Mouse (Mus musculus) right cerebral cortex, adult 2 months (tissue): ENCODE measurements around the gene Nav3.
A peak's percentile ranks its signal among the peaks of the same experiment; 100 is the strongest.
"Not testable (repeated sequence)": the region's sequence is repeated elsewhere in the genome, so short reads cannot be mapped to it uniquely, and the experiment has no call there.

ENCODE experiments used
- DNase-seq, 2 experiments: peaks; one replicate each; pipeline ENCODE4 v3.0.0; 2021 to 2022; ENCODE audit warnings: low spot score in 2 of 2

Nav3 gene

DNA sequence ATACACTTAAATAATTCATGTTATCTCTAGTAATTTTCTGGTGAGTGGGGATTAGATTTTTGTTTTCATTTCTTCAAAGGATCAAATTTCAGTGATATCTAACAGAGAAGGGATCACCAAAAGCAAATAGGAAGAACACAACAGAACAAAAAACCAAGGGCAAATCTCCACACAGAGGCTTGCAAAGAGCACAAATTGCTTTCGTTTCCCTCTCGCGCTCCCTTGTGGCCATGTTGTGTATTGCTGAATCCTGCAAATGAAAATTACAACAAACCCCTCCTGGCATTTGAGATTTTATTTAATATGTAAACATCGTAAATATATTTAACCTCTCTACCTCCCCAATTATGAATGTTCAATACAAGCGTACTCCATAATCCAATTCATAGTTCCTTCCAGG lies 370.8 kb downstream of the Nav3 start:
- DNase-seq, result peak; percentile 72 to 74

DNA sequence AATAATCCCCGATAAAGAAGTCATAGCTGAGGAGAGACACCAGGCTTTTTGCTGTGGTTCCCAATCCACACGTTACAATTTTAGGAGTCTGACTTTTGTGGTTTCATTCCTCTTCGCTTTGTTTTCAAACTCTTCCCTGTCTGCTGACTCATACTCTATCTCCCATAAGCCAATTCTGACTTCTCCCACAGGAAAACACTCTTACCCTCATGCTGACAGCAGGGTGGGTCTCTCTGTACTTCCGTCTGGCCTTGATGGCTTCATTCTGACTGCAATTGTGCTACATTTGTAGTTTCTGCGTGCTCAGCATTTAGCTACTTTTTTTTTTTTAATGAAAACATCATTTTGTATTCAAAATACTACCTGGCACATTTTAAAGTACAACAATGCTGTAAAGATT lies 379.4 kb downstream of the Nav3 start:
- DNase-seq, result no peak

DNA sequence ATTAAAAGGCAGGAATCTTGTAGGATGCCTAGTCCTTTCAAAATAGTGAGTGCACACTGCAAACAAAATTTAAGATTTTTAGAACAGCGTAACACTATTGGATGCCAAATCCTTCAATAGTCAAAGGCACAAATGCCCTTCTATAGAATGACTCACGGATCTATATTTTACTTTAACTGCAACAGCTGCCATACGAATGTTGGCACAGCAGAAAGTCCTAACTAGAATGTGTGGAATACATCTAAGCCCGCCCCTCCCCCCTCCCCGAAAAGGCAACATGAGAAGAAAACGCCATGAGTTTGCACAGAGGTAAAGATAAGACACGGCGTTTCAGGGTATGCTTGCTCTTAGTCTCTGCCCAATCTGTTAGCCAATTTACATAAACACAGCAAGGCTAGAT lies 383.6 kb downstream of the Nav3 start:
- no peak for DNase-seq

DNA sequence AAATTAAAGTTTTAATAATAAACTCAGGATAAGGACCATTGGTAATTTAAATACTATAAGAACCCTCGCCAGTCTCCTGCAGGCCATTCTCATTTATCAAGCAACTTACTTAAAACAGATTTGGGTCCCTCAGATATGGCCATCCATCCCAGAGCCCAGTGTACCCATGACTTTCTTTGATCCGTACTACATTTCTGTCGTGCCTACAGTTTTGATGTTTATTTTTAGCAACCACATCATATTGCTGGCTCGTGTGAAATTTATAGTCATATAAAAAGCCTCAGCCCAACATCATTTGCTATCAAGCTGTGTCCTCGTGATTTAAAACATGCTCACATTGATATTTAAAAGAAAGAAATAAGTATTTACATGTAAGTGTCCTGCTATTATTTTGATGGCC lies 394.8 kb downstream of the Nav3 start:
- no peak for DNase-seq

DNA sequence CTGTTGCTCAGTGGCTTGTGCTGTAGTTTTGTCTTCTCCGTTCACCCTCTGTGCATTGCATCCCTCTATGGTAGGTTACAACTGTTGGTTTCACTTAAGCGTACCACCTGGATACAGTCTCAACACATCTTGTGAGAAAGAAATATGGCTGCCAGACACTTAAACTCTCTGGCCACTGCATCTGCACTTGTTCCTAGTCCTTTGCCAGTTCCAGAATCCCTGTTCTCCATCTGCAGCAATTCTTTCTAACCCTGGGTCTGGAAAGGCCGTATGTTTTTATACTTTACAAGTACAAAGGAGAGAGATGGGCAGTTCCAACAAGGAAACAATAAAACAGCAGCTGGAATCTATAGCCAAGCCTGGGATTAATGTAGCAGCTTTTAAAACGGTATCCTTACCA lies 418.5 kb downstream of the Nav3 start:
- DNase-seq, result no peak

DNA sequence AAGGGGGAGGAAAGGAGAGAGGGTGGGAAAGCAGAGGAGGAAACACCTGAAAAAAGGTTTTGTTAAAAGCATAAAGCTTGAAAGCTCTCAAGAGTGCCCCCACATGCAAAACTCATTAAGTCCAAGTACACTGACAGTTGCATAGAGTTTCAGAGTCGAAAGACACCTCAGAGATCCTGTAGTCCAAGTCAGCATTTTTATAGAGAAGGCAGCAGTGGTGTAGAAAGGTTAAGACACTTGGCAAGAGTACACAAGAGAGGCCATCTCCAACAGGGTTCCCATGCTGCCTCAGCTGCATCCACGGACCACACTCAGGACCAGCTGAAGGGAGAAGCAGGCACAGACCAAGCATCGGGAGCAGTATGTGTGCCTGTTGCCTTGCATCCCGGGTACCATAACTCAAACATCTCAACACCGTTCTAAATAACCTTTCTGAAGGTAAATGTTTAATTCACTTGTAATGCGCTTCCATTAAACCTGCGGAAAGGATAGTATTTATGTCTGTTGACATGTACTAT lies 421.4 kb downstream of the Nav3 start:
- DNase-seq, result no peak

DNA sequence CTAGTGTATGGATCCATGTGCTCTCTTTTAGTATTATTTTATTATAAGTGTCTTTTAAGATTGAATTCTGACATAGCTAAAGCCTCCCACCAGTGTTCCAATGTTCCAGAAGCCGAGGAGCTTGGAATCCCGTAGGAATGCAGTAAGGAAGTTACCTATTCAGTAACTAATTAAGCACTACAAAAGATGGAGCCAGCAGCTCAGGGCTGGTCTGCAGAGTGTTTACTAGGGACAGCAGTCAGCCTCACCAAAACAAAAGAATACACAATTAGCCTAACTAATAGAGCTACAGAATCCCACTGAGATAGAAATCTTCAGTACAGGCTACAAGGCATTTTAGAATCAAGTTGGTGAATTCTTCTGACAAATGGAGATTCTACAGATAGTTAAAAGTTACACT lies 431.1 kb downstream of the Nav3 start:
- not testable (repeated sequence) for DNase-seq

DNA sequence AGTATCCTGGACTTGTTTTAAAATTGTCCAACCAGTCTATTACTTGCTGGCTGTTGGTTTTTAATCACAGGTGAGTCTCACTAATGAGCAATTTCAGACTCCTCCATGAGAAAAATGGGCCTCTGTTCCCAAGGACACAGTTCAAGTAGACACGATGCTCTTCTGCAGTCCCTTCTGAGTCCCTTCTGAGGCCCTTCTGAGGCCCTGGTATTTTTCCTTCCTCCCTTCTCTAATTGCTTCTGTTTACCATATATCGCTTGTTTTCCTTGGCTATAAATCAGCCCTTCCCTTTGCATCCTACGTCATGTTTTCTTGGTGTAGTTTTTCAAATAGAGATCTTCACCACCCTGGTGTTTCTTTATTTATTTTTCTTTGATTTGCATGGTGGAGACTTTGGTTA lies 433.9 kb downstream of the Nav3 start:
- DNase-seq, result no peak

DNA sequence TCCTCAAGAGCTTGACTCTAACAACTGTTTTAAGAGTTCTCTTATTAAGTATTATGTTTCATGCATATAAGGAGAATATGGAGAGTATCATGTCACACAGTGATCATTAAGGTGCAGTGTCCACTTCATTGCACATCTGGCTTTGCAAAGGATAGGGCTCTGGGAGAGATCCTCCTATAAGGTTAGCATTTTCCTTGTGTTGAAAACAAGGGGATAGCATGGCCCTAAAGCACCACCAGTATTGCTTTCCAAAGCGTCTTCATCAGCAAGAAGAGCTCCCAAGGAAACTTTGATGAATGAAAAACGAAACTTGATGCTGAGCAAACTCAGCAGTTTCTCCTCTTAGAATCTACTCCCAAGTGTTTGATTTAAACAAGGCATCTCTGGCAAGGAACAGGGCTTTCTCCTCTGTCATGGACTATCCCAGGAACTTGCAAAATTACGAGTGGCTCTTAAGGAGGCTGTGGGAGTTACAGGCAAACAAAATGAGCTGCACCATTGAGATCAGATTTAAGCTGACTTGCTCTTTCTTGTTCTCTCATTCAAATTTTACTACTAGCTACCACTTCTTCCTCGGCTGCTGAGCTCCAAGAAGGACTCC lies 436.6 kb downstream of the Nav3 start:
- no peak for DNase-seq

DNA sequence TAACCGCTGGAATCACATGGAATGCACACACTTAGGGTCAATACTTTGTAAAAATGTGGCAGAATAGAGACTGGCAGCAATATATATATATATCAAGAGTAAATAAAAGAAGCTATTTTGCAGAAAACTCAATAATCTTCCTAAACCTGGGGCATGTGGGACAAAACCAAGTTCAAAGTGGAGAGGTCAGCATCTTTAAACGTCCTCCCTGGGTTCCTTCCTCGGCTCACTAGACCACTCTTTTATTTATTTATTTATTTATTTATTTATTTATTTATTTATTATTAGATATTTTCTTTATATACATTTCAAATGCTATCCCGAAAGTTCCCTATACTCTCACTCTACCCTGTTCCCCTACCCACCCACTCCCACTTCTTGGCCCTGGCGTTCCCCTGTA lies 454.7 kb downstream of the Nav3 start:
- DNase-seq, result not testable (repeated sequence)

DNA sequence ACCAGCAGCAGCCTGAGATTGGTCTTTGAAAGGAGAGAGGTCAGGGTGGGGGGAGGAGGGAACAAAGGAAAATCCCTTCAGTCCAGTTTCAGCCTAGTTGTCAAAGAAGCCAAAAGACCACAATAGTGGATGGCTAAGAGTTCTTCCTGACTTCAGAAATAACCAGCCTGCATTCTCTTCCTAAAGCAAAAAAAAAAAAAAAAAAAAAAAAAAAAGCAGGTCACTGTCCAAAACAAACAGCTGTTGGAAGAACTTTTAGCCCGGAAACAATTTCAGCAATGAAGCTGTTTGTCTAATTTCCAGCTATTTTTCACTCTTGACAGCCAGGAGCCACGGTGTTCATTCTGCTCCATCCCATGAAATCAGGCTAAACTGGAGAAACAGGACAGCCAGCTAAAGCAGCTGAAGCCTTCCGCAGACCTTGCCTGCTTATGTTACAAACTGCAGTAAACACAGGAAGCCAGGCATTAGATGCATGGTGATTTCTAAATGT lies 455.2 kb downstream of the Nav3 start:
- DNase-seq, result no peak

DNA sequence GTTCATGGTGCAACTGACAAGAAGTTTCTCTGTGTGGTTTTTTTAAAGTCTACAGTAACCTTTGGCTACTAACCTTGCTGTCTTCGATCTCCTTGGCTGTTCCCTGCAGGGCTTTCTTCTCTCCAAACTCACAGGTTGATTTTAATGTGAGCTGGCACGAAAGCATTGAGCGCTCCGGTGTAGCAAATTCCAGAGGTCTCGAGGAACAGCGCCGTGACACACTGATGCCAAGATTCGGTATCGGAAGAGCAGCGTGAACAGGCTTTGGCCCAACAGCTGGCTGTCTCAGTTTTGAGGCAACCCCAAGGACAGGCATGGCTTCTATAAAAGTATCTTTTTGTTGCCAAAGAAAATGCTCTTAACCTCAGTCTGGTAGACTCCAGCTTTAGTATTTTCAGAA lies 456.1 kb downstream of the Nav3 start:
- DNase-seq, result no peak

DNA sequence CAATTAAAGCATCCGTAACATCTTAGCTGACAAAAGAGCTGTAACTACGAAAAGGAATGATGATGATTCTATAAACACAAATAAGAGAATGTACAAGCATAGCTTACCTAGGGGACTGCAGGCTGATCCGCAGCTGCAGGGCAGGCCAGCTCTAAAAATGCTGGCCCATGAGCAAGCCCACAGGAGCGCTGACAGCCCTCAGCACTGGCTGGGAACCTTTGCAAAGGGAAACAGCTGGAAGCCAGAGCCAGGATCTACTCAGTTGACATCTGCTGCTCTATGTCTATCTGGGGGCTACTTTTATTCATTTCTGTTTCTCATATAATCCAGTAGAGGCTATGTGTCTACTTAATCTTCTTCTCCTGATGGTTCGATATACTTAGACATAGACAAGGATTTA lies 461.7 kb downstream of the Nav3 start:
- DNase-seq, result no peak

DNA sequence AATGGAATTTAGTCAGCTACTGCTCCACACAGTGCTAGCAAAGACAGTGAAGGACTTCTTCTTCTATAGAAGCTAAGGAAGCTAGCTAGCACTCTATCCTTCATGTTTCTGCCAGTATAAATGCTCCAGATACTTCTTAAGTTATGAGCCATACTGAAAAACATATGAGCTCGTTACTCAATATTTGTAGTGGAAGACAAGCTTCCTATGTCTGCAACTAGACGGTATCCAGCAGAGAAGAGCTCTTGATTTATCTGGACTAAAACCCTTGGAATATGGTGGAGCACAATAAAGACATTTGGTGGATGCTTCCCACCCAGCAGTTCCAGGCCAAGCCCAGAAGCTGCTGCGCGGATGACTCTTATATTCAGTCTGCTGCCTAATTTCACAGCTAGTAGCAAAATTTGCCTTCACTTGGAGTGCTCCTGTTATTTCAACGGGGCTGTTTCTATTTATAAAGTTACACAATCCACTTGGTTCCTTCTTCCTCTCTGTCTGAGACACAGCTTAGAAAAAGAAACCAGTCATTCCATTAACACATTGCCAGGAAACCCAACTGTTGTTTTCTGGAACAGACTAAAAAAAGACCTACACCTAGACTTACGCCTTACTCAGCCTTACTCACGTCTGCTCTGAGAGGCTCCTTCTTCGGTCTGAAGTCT lies 470.0 kb downstream of the Nav3 start:
- DNase-seq, result peak; percentile 39

DNA sequence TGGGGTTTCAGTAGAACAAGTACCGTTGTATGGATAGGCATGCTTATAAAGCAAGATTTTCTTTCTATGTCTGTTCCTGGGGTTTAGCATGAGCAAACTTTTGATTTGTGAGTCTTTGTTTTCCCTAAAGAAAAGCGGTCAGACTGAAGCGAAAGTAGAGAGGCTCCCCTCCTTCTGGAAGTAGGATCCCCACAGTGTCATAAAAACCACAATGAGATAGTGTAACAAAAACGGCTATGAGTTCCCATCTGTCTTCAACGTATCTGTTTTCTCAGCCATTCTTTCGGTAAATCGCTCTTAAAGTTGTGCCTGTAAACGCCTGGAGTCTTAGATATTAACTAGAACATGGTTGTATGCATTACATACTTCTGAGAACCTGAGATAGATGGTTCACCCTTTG lies 479.7 kb downstream of the Nav3 start:
- DNase-seq, result no peak

DNA sequence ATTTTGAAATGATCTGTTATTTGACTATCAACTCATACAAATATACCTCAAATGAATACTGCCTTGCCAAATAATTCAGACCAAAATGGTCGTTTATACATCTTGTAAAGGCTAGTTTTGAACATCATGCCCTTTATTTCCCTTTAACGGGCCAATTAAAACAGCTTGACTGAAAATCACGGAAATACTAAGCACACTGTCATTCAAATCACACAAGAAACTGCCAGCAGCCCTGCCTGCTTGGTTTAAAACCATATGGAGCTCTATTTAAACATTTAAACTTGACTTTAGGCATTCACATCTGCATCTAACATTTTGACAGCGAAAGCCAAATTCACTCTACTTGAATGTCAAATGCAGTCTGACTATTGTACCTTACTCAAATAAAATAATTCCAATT lies 481.8 kb downstream of the Nav3 start:
- no peak for DNase-seq

DNA sequence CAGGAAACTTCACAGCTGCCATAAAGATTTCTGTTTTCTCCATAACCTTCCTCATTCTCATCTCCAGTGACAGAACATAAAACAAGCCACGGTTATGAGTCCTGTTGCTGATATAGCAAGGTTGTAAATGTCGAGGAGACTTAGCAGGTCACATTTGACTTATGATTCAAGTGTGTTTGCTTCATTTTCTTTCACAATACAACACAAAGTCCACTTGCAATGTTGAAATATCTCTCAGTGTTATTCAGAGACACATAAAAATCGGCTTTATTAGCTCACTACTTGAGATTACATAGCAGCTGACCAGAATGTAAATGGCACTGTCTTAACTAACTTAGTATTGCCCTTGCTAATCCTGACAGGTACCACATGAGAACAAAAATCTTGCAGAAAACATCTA lies 482.5 kb downstream of the Nav3 start:
- no peak for DNase-seq

DNA sequence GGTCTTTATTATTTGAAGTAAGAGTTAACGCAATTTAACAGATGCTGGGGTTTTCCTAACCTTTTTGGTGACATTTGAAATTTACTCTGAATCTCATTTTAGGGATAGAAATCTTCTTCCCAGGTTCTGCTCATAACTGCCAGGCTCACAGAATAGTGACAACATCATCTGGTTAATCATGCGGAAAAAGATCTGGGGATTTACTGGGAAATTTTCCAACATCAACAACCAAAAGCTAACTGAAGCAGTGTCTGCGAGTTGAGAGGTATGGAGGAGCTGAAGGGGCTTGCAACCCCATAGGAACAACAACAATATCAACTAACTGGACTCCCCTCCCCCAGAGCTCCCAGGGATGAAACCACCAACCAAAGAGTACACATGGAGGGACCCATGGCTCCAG lies 505.7 kb downstream of the Nav3 start:
- no peak for DNase-seq

DNA sequence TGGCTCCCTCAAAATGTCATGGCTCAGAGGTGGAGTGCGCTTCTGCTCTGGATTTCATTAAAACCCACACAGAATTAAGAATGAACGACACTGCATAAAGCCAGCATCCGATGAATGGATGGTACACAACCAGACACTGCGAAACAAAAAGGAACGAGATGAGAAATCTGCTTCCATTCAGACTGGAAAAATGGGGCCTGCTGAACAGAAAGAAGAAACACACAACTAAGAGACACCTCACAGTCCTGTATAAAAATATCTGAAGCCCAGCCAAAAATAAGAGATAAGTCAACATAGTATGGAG lies 526.7 kb downstream of the Nav3 start:
- no peak for DNase-seq

DNA sequence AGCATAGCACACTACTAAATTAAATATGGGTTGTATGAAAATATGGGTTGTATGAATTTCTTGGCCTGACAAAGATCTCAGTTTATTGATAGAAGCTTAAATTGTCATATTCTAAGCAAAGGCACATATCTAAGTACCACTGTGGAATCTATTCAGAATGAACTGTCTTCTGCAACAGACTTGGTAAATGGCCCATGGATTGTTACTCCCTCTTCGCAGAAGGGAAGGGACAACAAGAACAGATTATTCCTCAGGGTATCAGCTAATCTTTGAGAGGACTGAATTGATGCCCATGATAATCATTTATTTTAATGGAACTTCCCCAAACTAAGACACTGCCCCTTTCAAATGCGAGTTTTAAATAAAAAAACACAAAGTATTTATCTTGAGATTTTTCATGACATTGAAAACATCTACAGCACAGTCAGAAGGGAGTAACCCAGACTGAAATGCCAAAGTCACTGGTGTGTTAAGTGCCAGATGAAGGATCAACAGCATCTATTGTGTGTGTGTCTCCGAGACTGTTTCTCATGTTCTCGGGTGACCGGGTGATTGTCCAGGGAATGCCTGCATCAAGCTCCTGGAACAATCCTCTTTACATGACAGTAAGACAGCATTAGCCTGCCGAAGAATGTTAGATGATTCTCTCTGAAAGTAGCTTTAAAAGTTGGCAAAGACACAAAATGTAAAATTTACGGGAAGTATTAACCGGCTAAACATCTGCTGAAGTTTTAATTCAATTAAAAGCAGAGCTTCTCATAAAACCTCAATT lies 527.3 kb downstream of the Nav3 start:
- DNase-seq, result no peak

DNA sequence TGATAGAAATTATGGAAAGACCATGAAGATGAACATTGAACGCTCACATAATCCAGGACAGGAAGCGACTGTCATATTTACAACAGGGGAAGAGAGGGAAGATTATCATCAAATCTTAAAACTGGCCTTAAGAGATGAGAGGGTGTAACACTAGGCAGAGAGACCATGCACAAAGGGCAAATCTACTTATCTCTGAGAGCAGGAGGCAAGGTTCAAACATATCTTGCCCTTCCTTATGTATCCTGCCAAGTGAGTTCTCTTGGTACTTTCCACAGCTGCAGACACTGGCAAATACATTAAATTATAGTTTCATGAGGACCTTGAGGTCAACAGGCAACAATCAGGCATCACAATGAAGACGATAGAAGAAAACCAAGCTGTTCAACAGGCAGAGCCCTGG lies 529.9 kb downstream of the Nav3 start:
- DNase-seq, result no peak

DNA sequence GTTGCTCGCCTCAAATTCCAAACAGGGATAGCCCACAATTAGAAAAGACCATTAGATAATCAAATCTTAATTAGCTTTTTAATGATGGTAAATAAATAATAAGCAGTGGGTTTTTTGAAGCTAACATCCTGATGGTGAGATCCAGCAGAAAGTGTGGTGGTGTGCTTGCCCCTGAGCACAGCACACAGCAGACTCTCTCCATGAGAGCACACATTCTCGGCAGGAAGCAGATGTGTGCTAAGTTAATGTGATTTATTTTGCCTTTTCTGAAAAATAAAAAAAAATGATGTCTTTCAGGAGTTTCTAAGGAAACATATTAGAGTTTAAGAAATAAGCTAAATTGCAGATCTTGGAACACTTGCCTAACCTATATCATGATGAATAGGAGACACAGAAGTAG lies 531.9 kb downstream of the Nav3 start:
- no peak for DNase-seq

DNA sequence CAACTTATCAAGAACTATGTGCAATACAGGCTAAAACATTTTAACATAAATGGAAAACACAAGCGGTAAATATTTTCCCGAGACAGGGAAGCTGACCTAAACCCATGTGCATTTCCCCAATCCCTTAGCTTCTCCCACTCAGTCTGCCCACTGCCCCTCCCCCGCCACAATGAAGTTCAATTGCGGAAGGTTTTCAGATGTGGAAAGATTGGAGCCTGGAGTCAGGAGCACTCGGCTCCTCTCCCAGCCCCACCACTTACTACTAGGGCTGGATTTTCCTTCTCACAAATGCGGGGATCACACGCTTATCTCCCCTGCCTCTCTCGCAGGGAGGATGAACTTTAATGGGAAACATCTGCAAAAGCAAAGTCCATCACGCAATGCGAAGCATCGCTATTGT lies 534.6 kb downstream of the Nav3 start:
- DNase-seq, result no peak
